Mouse (Mus musculus) G1E (cell line): ENCODE measurements at regions not wholly inside any gene's neighbourhood (a gene's known extent, or its start where the extent isn't known, plus 50 kb on each side); places are given as distances from the start of the nearest gene placed in this dataset.

ENCODE experiments used
- ATAC-seq: 2 replicates; pipeline ENCODE4 v1.8.0; 2016; ENCODE audit warnings: mild to moderate bottlenecking; ENCODE audit not compliant: insufficient number of reproducible peaks, poor library complexity, low FRiP score, severe bottlenecking; ENCODE audit errors: extremely low read depth
- DNase-seq: peaks from one replicate; pipeline ENCODE4 v3.0.0; 2012; ENCODE audit warnings: low spot score
- H3K27me3 ChIP-seq: 2 replicates; pipeline ENCODE4 v1.6.1; 2012; ENCODE audit warnings: mild to moderate bottlenecking, low read length, inconsistent platforms; ENCODE audit not compliant: insufficient read depth
- H3K36me3 ChIP-seq: replicated peaks from 2 replicates; pipeline ENCODE3; 2012; ENCODE audit warnings: mild to moderate bottlenecking, inconsistent platforms
- H3K4me1 ChIP-seq: 2 replicates; pipeline ENCODE4 v1.6.1; 2012; ENCODE audit warnings: low read depth, low read length, inconsistent platforms, mixed read lengths; ENCODE audit not compliant: insufficient read depth
- H3K4me3 ChIP-seq: 2 replicates; pipeline ENCODE4 v1.5.1; 2012; ENCODE audit warnings: low read depth, mild to moderate bottlenecking, inconsistent platforms, low read length, moderate library complexity, mixed read lengths
- H3K9me3 ChIP-seq: replicated peaks from 2 replicates; pipeline ENCODE4 v1.6.1; 2012; ENCODE audit warnings: inconsistent platforms
- CTCF ChIP-seq: IDR thresholded peaks from 2 replicates; pipeline ENCODE4 v1.5.1; 2012; ENCODE audit warnings: low read depth, low read length, inconsistent platforms, mixed read lengths
- GATA1 ChIP-seq: IDR thresholded peaks from 2 replicates; pipeline ENCODE4 v1.6.1; 2012; ENCODE audit warnings: borderline replicate concordance, low read length, inconsistent platforms, mixed read lengths
- GATA2 ChIP-seq: IDR thresholded peaks from 2 replicates; pipeline ENCODE4 v1.6.1; 2012; ENCODE audit warnings: low read depth, low read length, inconsistent platforms, borderline replicate concordance
- POLR2AphosphoS5 ChIP-seq: IDR thresholded peaks from 2 replicates; pipeline ENCODE4 v1.6.1; 2012; ENCODE audit warnings: low read depth, low read length, inconsistent platforms; ENCODE audit not compliant: insufficient replicate concordance
- TAL1 ChIP-seq: conservative IDR thresholded peaks from 2 replicates; pipeline ENCODE4 v1.6.1; 2012; ENCODE audit warnings: low read depth, low read length, inconsistent platforms, mixed read lengths

GRCm38 (mm10) chr10:111574812-111575211 lies 68.7 kb downstream of the Phlda1 start:
- no peaks in the 10 kb centered on the region for H3K27me3 ChIP-seq
- TF ChIP-seq GATA1 (no peak), CTCF (no peak), TAL1 (no peak), POLR2AphosphoS5 (no peak), GATA2 (no peak)
- ATAC-seq (no peak), DNase-seq (no peak)
- H3K4me1 ChIP-seq, result peaks cover 43% of the 10 kb centered on the region
- H3K9me3 ChIP-seq, result peaks cover 4% of the 10 kb centered on the region; the same call in 1 of the 2 replicates
- H3K4me3 ChIP-seq, result no peak overlapping the region
- H3K36me3 ChIP-seq, result no peaks in the 10 kb centered on the region

- Histone ChIP-seq H3K36me3 (no peaks in the 10 kb centered on the region), H3K27me3 (no peaks in the 10 kb centered on the region), H3K4me3 (no peak overlapping the region), H3K4me1 (peaks cover 46% of the 10 kb centered on the region), H3K9me3 (peaks cover 4% of the 10 kb centered on the region; the same call in 1 of the 2 replicates)
- no peak for DNase-seq
- ATAC-seq, result no peak
- no peak for TF ChIP-seq CTCF
- no peak for TF ChIP-seq GATA1
- no peak for TF ChIP-seq POLR2AphosphoS5
- TF ChIP-seq GATA2, result no peak
- TF ChIP-seq TAL1, result no peak
Observed at GRCm38 (mm10) chr10:111575256-111575655, 69.2 kb downstream of the Phlda1 start.

DNA sequence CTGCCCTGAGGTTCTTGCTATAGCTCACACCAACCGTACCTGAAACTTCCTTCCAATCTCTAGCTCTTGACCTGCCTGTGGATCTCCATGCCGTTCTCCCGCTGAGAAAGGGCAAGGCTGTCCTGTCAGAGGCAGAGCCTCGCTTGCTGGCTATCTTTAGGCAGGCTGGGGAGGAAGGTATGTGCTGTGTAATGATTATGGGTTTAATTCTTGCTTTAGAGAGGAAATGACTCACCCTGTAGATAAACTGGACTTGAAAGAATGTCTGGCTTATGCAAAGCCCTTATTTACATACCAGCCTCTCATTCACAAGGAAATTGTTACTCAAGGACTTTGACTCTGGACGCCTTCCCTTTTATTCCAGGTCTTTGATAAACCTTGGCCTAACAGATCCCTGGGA lies 69.8 kb downstream of the Phlda1 start:
- Histone ChIP-seq H3K4me3 (no peak overlapping the region), H3K36me3 (no peaks in the 10 kb centered on the region), H3K27me3 (no peaks in the 10 kb centered on the region), H3K9me3 (peaks cover 4% of the 10 kb centered on the region; the same call in 1 of the 2 replicates), H3K4me1 (peaks cover 48% of the 10 kb centered on the region)
- peak; percentile 85 for ATAC-seq
- TF ChIP-seq GATA2 (no peak), POLR2AphosphoS5 (no peak), TAL1 (no peak), CTCF (no peak), GATA1 (no peak)
- DNase-seq, result no peak

DNA sequence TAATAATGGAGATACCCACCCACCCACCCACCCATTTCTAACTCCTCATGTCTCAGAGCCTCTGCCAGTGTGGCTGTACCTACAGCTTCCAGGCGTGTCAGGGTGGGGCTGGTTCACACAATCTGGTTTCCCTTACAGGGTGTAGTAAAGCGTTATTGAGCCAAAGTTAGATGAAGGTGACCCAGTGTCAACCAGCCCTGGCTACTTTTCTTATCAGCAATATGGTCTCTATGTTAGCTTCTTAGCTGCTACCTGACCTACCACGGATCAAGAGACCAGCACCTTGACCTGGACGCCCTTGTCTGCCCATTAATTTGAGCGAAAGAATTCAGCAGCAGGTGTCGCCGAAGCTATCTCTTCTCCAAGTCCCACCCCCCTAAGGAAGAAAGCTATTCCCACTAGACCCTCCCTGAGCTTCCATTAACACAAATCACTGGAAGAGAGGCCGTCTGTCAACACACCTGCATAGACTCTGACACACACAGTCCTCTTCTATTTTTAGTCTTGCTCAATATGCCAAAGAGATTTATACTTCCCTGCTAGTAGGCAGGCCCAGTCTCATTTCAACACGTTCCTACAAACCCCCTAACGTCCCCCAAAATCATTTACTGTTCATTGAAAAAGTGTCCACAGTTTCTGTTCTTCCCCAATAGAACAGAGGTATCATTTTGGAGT lies 70.4 kb downstream of the Phlda1 start:
- Histone ChIP-seq H3K27me3 (no peaks in the 10 kb centered on the region), H3K4me3 (no peak overlapping the region), H3K36me3 (no peaks in the 10 kb centered on the region), H3K4me1 (peaks cover 52% of the 10 kb centered on the region), H3K9me3 (peaks cover 4% of the 10 kb centered on the region; the same call in 1 of the 2 replicates)
- DNase-seq, result no peak
- ATAC-seq, result no peak
- TF ChIP-seq CTCF (no peak), TAL1 (no peak), GATA2 (no peak), GATA1 (no peak), POLR2AphosphoS5 (no peak)

GRCm38 (mm10) chr10:111578536-111578935 lies 72.5 kb downstream of the Phlda1 start:
- Histone ChIP-seq H3K4me3 (no peak overlapping the region), H3K36me3 (no peaks in the 10 kb centered on the region), H3K9me3 (no peaks in the 10 kb centered on the region), H3K4me1 (peaks cover 72% of the 10 kb centered on the region), H3K27me3 (no peaks in the 10 kb centered on the region)
- DNase-seq (no peak), ATAC-seq (no peak)
- TF ChIP-seq TAL1 (no peak), GATA1 (no peak), POLR2AphosphoS5 (no peak), CTCF (no peak), GATA2 (no peak)

DNA sequence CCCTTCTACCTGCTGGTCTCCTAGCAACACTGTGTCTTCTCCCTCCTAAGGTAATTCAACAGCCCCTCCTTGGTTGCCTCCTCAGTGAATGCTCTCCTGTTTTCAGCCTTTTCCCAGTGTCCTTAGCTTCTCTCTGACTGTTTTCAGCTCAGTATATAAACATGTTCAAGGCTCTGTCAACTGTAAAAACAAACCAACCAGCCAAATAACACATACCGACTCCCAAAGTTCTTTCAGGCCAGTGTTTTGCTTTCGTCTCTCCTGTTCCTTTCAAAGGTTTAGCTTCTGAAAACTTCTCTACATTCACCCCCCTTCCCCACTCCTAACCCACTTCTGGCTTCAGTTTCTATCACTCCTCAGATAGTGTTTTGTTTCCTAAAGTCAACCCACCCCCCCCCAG lies 73.4 kb downstream of the Phlda1 start:
- ATAC-seq (no peak), DNase-seq (no peak)
- Histone ChIP-seq H3K4me1 (peaks cover 80% of the 10 kb centered on the region), H3K4me3 (no peak overlapping the region), H3K9me3 (no peaks in the 10 kb centered on the region), H3K36me3 (no peaks in the 10 kb centered on the region), H3K27me3 (no peaks in the 10 kb centered on the region)
- no peak for TF ChIP-seq GATA1
- TF ChIP-seq POLR2AphosphoS5, result no peak
- no peak for TF ChIP-seq TAL1
- TF ChIP-seq CTCF, result no peak
- TF ChIP-seq GATA2, result no peak
